Mouse (Mus musculus) spleen, adult 2 months (tissue): ENCODE data around the gene Fmo6. TPM values are rescaled to one million over a fixed set of nuclear protein-coding genes. Genes with fewer than 3 reads are reported as not detected.

Source experiments
- DNase-seq, 2 experiments: peaks; one replicate each; pipeline versions ENCODE4 v3.0.0 to v3.0.0-alpha.2; 2012 to 2021; ENCODE audit warnings: low spot score in 2 of 2, low read depth in 1 of 2
- H3K27ac ChIP-seq: fragments of 200-500 bp; 2 replicates; pipeline ENCODE4 v1.5.1; 2012; ENCODE audit warnings: low read length, inconsistent platforms; ENCODE audit not compliant: insufficient read depth
- H3K27me3 ChIP-seq: fragments of 200-500 bp; 2 replicates; pipeline ENCODE4 v1.6.1; 2012; ENCODE audit warnings: mild to moderate bottlenecking, moderate library complexity, low read length, inconsistent platforms; ENCODE audit not compliant: control insufficient read depth, insufficient read depth
- H3K36me3 ChIP-seq: fragments of 200-500 bp; 2 replicates; pipeline ENCODE4 v1.6.1; 2012; ENCODE audit warnings: mild to moderate bottlenecking, low read length, inconsistent platforms; ENCODE audit not compliant: control insufficient read depth, insufficient read depth
- H3K4me1 ChIP-seq: fragments of 200-500 bp; 2 replicates; pipeline ENCODE4 v1.6.1; 2011; ENCODE audit warnings: inconsistent platforms; ENCODE audit not compliant: control insufficient read depth, insufficient read depth, insufficient read length
- H3K4me3 ChIP-seq: fragments of 200-500 bp; 2 replicates; pipeline ENCODE4 v1.5.1; 2011; ENCODE audit warnings: mild to moderate bottlenecking, inconsistent platforms; ENCODE audit not compliant: insufficient read depth, insufficient read length; ENCODE audit errors: extremely low read depth
- CTCF ChIP-seq: fragments of 200-500 bp; IDR thresholded peaks from 2 replicates; pipeline ENCODE4 v1.5.1; 2011; ENCODE audit warnings: mild to moderate bottlenecking, inconsistent platforms; ENCODE audit not compliant: insufficient read depth, insufficient read length, insufficient replicate concordance; ENCODE audit errors: extremely low read depth
- POLR2A ChIP-seq: fragments of 200-500 bp; IDR thresholded peaks from 2 replicates; pipeline ENCODE4 v1.6.1; 2011; ENCODE audit warnings: low read depth, low read length, inconsistent platforms
- WGBS: fragments of 180-500 bp; shearing (Covaris S2); methylation state at CpG from one replicate; pipeline ENCODE4 v1.1.7; 2018; 5-methylcytosine and 5-hydroxymethylcytosine counted together
- polyA plus RNA-seq: library from polyadenylated mRNA; depleted of rRNA; stranded (reverse); fragments of >200 nt; gene quantifications from 2 replicates; pipeline ENCODE4 v1.2.3, GENCODE M21; 2012; rRNA removed

Fmo6 gene
- polyA plus RNA-seq, 1 experiment: not detected

GRCm38 (mm10) chr1:162870978-162871377 lies 66.3 kb downstream of the Fmo6 start:
- Histone ChIP-seq H3K4me3 (no peak overlapping the region), H3K36me3 (no peaks in the 10 kb centered on the region), H3K27me3 (no peaks in the 10 kb centered on the region), H3K4me1 (no peaks in the 10 kb centered on the region), H3K27ac (no peak overlapping the region)
- TF ChIP-seq POLR2A (no peak), CTCF (no peak)
- DNase-seq: no peak
- WGBS: 73% methylated on average over 7 of the region's 7 CpGs

- Histone ChIP-seq H3K4me3 (no peak overlapping the region), H3K4me1 (no peaks in the 10 kb centered on the region), H3K36me3 (no peaks in the 10 kb centered on the region), H3K27me3 (no peaks in the 10 kb centered on the region), H3K27ac (no peak overlapping the region)
- 75% methylated on average over 4 of the region's 4 CpGs for WGBS
- DNase-seq: no peak
- TF ChIP-seq POLR2A (no peak), CTCF (no peak)
Observed at GRCm38 (mm10) chr1:162867396-162867795, 69.9 kb downstream of the Fmo6 start.

Other genes starting within 250 kb of the Fmo6 start
- gene Prrc2c, start 197.0 kb downstream of the Fmo6 start, polyA plus RNA-seq: 43.9 and 46.8 TPM in 2 replicates
- gene Fmo4, start 123.5 kb downstream of the Fmo6 start, polyA plus RNA-seq: not detected in 2 replicates
- gene Fmo1, start 70.9 kb downstream of the Fmo6 start, polyA plus RNA-seq: 0.47 and 1.0 TPM in 2 replicates
- 0.77 and 0.84 TPM in 2 replicates for gene Fmo2, start 38.8 kb downstream of the Fmo6 start, polyA plus RNA-seq
- 0.09 TPM in 1 of 2 replicates, not detected in the other for gene Fmo3, start 47.0 kb upstream of the Fmo6 start, polyA plus RNA-seq
- not detected in 2 replicates for gene Mroh9, start 148.2 kb upstream of the Fmo6 start, polyA plus RNA-seq